Mouse (Mus musculus) stomach, postnatal 0 days (tissue): ENCODE results near the gene Zfp385a. TPM values are rescaled to one million over a fixed set of nuclear protein-coding genes. Genes with fewer than 3 reads are reported as not detected.

Source experiments
- ATAC-seq: fragments of 200-750 bp; cut with Nextera tagmentation; 2 replicates; pipeline ENCODE4 v1.8.0; 2017; ENCODE audit not compliant: low FRiP score, low TSS enrichment
- DNase-seq: peaks from one replicate; pipeline ENCODE4 v3.0.0-alpha.2; 2016; ENCODE audit warnings: low spot score
- H3K27ac ChIP-seq: fragments of 300-500 bp; sonication (generic); replicated peaks from 2 replicates; pipeline ENCODE4 v1.5.1; 2014; ENCODE audit warnings: mild to moderate bottlenecking, control low read depth
- H3K27me3 ChIP-seq: fragments of 300-500 bp; sonication (generic); 2 replicates; pipeline ENCODE4 v1.6.1; 2014; ENCODE audit warnings: low read length; ENCODE audit not compliant: control insufficient read depth, insufficient read depth
- H3K36me3 ChIP-seq: fragments of 300-500 bp; sonication (generic); 2 replicates; pipeline ENCODE4 v1.6.1; 2014; ENCODE audit warnings: low read length, mixed read lengths; ENCODE audit not compliant: control insufficient read depth, insufficient read depth
- H3K4me1 ChIP-seq: fragments of 300-500 bp; sonication (generic); replicated peaks from 2 replicates; pipeline ENCODE4 v1.6.1; 2014; ENCODE audit warnings: antibody characterized with exemption; ENCODE audit not compliant: control insufficient read depth, insufficient read depth
- H3K4me2 ChIP-seq: fragments of 300-500 bp; sonication (generic); replicated peaks from 2 replicates; pipeline ENCODE4 v1.6.1; 2014; ENCODE audit warnings: low read depth, mild to moderate bottlenecking, control low read depth, moderate library complexity
- H3K4me3 ChIP-seq: fragments of 300-500 bp; sonication (generic); 2 replicates; pipeline ENCODE4 v1.5.1; 2014; ENCODE audit warnings: low read depth, low read length, control low read depth
- H3K9ac ChIP-seq: fragments of 300-500 bp; sonication (generic); 2 replicates; pipeline ENCODE4 v1.6.1; 2014; ENCODE audit warnings: mild to moderate bottlenecking, low read length, control low read depth, mixed read lengths
- H3K9me3 ChIP-seq: fragments of 300-500 bp; sonication (generic); 2 replicates; pipeline ENCODE4 v1.6.1; 2016; ENCODE audit warnings: low read length; ENCODE audit not compliant: control insufficient read depth
- CTCF ChIP-seq: IDR thresholded peaks from 2 replicates; pipeline ENCODE4 v1.5.1; 2016; ENCODE audit warnings: antibody characterized with exemption, low read depth, mild to moderate bottlenecking, moderate library complexity
- EP300 ChIP-seq: optimal IDR thresholded peaks from 2 replicates; pipeline ENCODE3; 2016; ENCODE audit warnings: antibody characterized with exemption
- WGBS: fragments of 180-500 bp; shearing (Covaris S2); extraction: QIAGEN DNeasy Blood & Tissue Kit; methylation state at CpG from one replicate; pipeline ENCODE4 v1.1.7; 2014; 5-methylcytosine and 5-hydroxymethylcytosine counted together
- polyA plus RNA-seq: library from polyadenylated mRNA; unstranded; fragments of >200 nt; fragmentation: Nextera tagmentation; extraction: Ambion mirVana; gene quantifications from 2 replicates; pipeline ENCODE4 v1.2.1, GENCODE M21; 2015

Gene Zfp385a
- polyA plus RNA-seq: 6.0 and 7.4 TPM in 2 replicates

- Histone ChIP-seq H3K9me3 (no peaks in the 10 kb centered on the region), H3K27me3 (no peaks in the 10 kb centered on the region), H3K36me3 (0 out of 2 replicates have a peak, but pooled peaks cover 5% of the 10 kb centered on the region), H3K4me2 (peak within 1 kb of the TSS; percentile 62), H3K27ac (no peak within 1 kb of the TSS; the same call in 1 of the 2 replicates), H3K4me1 (no peaks in the 10 kb centered on the region), H3K9ac (peak within 1 kb of the TSS; percentile 28), H3K4me3 (peak within 1 kb of the TSS; percentile 48)
- WGBS: 0% methylated on average over 24 of the region's 26 CpGs
- DNase-seq (peak; percentile 67), ATAC-seq (peak; percentile 47; the same call in 1 of the 2 replicates)
- TF ChIP-seq CTCF (peak; percentile 28; the same call in 1 of the 2 replicates), EP300 (no peak)
Measured at GRCm38 (mm10) chr15:103339961-103340337, at the start of gene Zfp385a. Zfp385a (minus strand) TSS chr15:103340093.

- H3K27me3 ChIP-seq: no peaks in the 10 kb centered on the region
- no peak overlapping the region for H3K9ac ChIP-seq
- no peaks in the 10 kb centered on the region for H3K36me3 ChIP-seq
- no peaks in the 10 kb centered on the region for H3K9me3 ChIP-seq
- DNase-seq (no peak), ATAC-seq (peak; percentile 64; the same call in 1 of the 2 replicates)
- no peak overlapping the region for H3K4me3 ChIP-seq
- TF ChIP-seq EP300 (no peak), CTCF (peak; percentile 88)
- no peak overlapping the region for H3K4me2 ChIP-seq
- H3K4me1 ChIP-seq: no peaks in the 10 kb centered on the region
- H3K27ac ChIP-seq: no peak overlapping the region
- 61% methylated on average over 3 of the region's 4 CpGs for WGBS
Measured at GRCm38 (mm10) chr15:103388556-103389145, 48.8 kb upstream of the Zfp385a start.

- Histone ChIP-seq H3K4me3 (no peak overlapping the region), H3K9me3 (no peaks in the 10 kb centered on the region), H3K36me3 (no peaks in the 10 kb centered on the region), H3K4me2 (no peak overlapping the region), H3K9ac (no peak overlapping the region), H3K27me3 (no peaks in the 10 kb centered on the region), H3K4me1 (peaks cover under 1% of the 10 kb centered on the region; the same call in 1 of the 2 replicates), H3K27ac (no peak overlapping the region)
- WGBS: 61% methylated on average over 7 of the region's 7 CpGs
- TF ChIP-seq EP300 (no peak), CTCF (no peak)
- DNase-seq (no peak), ATAC-seq (no peak)
Measured at GRCm38 (mm10) chr15:103383771-103384488, 44.0 kb upstream of the Zfp385a start.

DNA sequence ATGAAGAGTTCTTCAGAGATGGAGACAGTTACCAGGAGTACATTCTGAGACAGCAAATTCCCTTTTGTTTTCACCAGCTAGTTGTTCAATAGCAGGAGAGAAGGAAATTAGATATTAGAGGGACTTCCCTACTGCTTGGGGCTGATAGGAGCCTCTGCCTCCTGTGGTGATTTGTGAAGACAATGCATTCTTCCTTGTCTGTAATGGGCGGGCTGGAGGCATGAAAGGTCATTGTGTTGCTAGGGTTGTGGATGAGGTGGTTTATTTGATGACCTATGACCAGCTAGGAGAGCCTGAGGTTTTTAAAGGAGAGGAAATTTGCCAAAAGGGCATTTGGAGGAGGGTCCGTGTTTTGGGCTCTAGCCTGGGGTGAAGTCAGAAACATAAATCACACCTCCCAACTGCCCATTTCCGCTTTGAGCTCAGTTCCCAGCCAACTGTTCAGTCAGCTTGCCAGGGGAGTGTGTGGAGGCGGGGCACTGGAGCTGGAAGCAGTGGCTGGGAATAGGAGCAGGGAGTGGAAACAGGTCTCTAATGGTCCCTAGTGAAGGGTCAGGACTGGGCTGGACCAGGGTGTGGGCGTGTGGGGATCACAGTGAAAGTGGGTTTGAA lies 43.0 kb upstream of the Zfp385a start:
- H3K4me2 ChIP-seq: no peak overlapping the region
- peak; percentile 42 for DNase-seq
- H3K9ac ChIP-seq: no peak overlapping the region
- TF ChIP-seq EP300 (no peak), CTCF (no peak)
- no peak overlapping the region; the same call in 1 of the 2 replicates for H3K27ac ChIP-seq
- H3K9me3 ChIP-seq: no peaks in the 10 kb centered on the region
- WGBS: 26% methylated on average over 5 of the region's 5 CpGs
- no peak overlapping the region for H3K4me3 ChIP-seq
- H3K4me1 ChIP-seq: peaks cover 3% of the 10 kb centered on the region; the same call in 1 of the 2 replicates
- no peaks in the 10 kb centered on the region for H3K27me3 ChIP-seq
- ATAC-seq: 0 out of 2 replicates have a peak, but pooled peaks have one; percentile 45
- H3K36me3 ChIP-seq: no peaks in the 10 kb centered on the region

- Histone ChIP-seq H3K4me2 (no peak overlapping the region), H3K27ac (no peak overlapping the region), H3K4me1 (peaks cover 3% of the 10 kb centered on the region; the same call in 1 of the 2 replicates), H3K4me3 (no peak overlapping the region), H3K9ac (no peak overlapping the region), H3K9me3 (no peaks in the 10 kb centered on the region), H3K27me3 (no peaks in the 10 kb centered on the region), H3K36me3 (no peaks in the 10 kb centered on the region)
- DNase-seq: no peak
- no peak for ATAC-seq
- TF ChIP-seq CTCF (no peak), EP300 (no peak)
- 85% methylated on average over 2 of the region's 2 CpGs for WGBS
Measured at GRCm38 (mm10) chr15:103382075-103382474, 42.2 kb upstream of the Zfp385a start.
